Mouse (Mus musculus) ES-Bruce4 (cell line): ENCODE measurements at regions not wholly inside any gene's neighbourhood (a gene's known extent, or its start where the extent isn't known, plus 50 kb on each side); places are given as distances from the start of the nearest gene placed in this dataset.
"Not testable (repeated sequence)": the region's sequence is repeated elsewhere in the genome, so short reads cannot be mapped to it uniquely, and the experiment has no call there.

Source experiments
- H3K27ac ChIP-seq: 2 replicates; pipeline ENCODE4 v1.5.1; 2012; ENCODE audit warnings: low read length, inconsistent platforms; ENCODE audit not compliant: insufficient read depth
- H3K27me3 ChIP-seq: 2 replicates; pipeline ENCODE4 v1.6.1; 2012; ENCODE audit warnings: mild to moderate bottlenecking, low read length, inconsistent platforms; ENCODE audit not compliant: control insufficient read depth, poor library complexity, insufficient read depth, severe bottlenecking
- H3K36me3 ChIP-seq: 2 replicates; pipeline ENCODE4 v1.6.1; 2012; ENCODE audit warnings: inconsistent platforms, mild to moderate bottlenecking, low read length, moderate library complexity; ENCODE audit not compliant: control insufficient read depth, poor library complexity, insufficient read depth, severe bottlenecking
- H3K4me1 ChIP-seq: one replicate; pipeline ENCODE4 v1.8.1; 2011; ENCODE audit warnings: low read length; ENCODE audit not compliant: control insufficient read depth, insufficient read depth
- H3K4me3 ChIP-seq: 2 replicates; pipeline ENCODE4 v1.5.1; 2011; ENCODE audit warnings: low read depth, mild to moderate bottlenecking, low read length
- H3K9ac ChIP-seq: 2 replicates; pipeline ENCODE4 v1.6.1; 2012; ENCODE audit warnings: low read depth, mild to moderate bottlenecking, inconsistent platforms; ENCODE audit not compliant: poor library complexity, severe bottlenecking
- H3K9me3 ChIP-seq: replicated peaks from 2 replicates; pipeline ENCODE4 v1.6.1; 2012; ENCODE audit warnings: mild to moderate bottlenecking, low read length, inconsistent platforms; ENCODE audit not compliant: control insufficient read depth, poor library complexity, insufficient read depth, severe bottlenecking
- CTCF ChIP-seq: IDR thresholded peaks from one replicate; pipeline ENCODE4 v1.8.1; 2011; ENCODE audit warnings: low read depth, low read length
- EP300 ChIP-seq: IDR thresholded peaks from 2 replicates; pipeline ENCODE4 v1.6.1; 2011; ENCODE audit warnings: low read depth, low read length; ENCODE audit not compliant: insufficient read depth
- POLR2A ChIP-seq: IDR thresholded peaks from one replicate; pipeline ENCODE4 v1.8.1; 2011; ENCODE audit warnings: low read length; ENCODE audit not compliant: insufficient read depth

GRCm38 (mm10) chr3:69669541-69669940 is 52.2 kb upstream of the Nmd3 start:
- H3K4me3 ChIP-seq = no peak overlapping the region
- H3K4me1 ChIP-seq = no peaks in the 10 kb centered on the region
- H3K27ac ChIP-seq = no peak overlapping the region
- no peak for TF ChIP-seq EP300
- TF ChIP-seq CTCF = no peak
- no peak for TF ChIP-seq POLR2A
- no peaks in the 10 kb centered on the region for H3K36me3 ChIP-seq
- no peaks in the 10 kb centered on the region for H3K9me3 ChIP-seq
- H3K27me3 ChIP-seq = no peaks in the 10 kb centered on the region
- no peak overlapping the region for H3K9ac ChIP-seq

- no peak overlapping the region for H3K9ac ChIP-seq
- no peaks in the 10 kb centered on the region for H3K27me3 ChIP-seq
- no peaks in the 10 kb centered on the region for H3K4me1 ChIP-seq
- TF ChIP-seq CTCF (no peak), POLR2A (no peak), EP300 (no peak)
- H3K27ac ChIP-seq = no peak overlapping the region
- H3K4me3 ChIP-seq = no peak overlapping the region
- H3K36me3 ChIP-seq = no peaks in the 10 kb centered on the region
- no peaks in the 10 kb centered on the region for H3K9me3 ChIP-seq
Measured at GRCm38 (mm10) chr3:69667820-69668219, 54.0 kb upstream of the Nmd3 start.

GRCm38 (mm10) chr3:69667359-69667758 is 54.4 kb upstream of the Nmd3 start:
- no peak overlapping the region for H3K9ac ChIP-seq
- no peak overlapping the region for H3K4me3 ChIP-seq
- H3K4me1 ChIP-seq = no peaks in the 10 kb centered on the region
- TF ChIP-seq CTCF (no peak), EP300 (no peak), POLR2A (no peak)
- no peaks in the 10 kb centered on the region for H3K9me3 ChIP-seq
- H3K27me3 ChIP-seq = no peaks in the 10 kb centered on the region
- H3K36me3 ChIP-seq = no peaks in the 10 kb centered on the region
- H3K27ac ChIP-seq = no peak overlapping the region

- no peaks in the 10 kb centered on the region for H3K27me3 ChIP-seq
- H3K4me3 ChIP-seq = no peak overlapping the region
- H3K9ac ChIP-seq = no peak overlapping the region
- H3K27ac ChIP-seq = no peak overlapping the region
- H3K36me3 ChIP-seq = no peaks in the 10 kb centered on the region
- no peaks in the 10 kb centered on the region for H3K9me3 ChIP-seq
- TF ChIP-seq POLR2A = no peak
- no peak for TF ChIP-seq CTCF
- no peak for TF ChIP-seq EP300
- H3K4me1 ChIP-seq = no peaks in the 10 kb centered on the region
Measured at GRCm38 (mm10) chr3:69664277-69664676, 57.5 kb upstream of the Nmd3 start.

GRCm38 (mm10) chr3:69658185-69658584 is 59.4 kb upstream of the B3galnt1 start:
- Histone ChIP-seq H3K9ac (no peak overlapping the region), H3K27me3 (no peaks in the 10 kb centered on the region), H3K9me3 (no peaks in the 10 kb centered on the region), H3K27ac (no peak overlapping the region), H3K4me3 (no peak overlapping the region), H3K36me3 (no peaks in the 10 kb centered on the region), H3K4me1 (no peaks in the 10 kb centered on the region)
- TF ChIP-seq CTCF = no peak
- TF ChIP-seq EP300 = peak; percentile 87

GRCm38 (mm10) chr3:69657570-69657969 is 58.8 kb upstream of the B3galnt1 start:
- no peak for TF ChIP-seq CTCF

GRCm38 (mm10) chr3:69655651-69656050 is 56.9 kb upstream of the B3galnt1 start:
- not testable (repeated sequence) for H3K36me3 ChIP-seq, H3K9ac ChIP-seq, H3K27me3 ChIP-seq, H3K4me3 ChIP-seq, H3K4me1 ChIP-seq, H3K27ac ChIP-seq, H3K9me3 ChIP-seq

More at GRCm38 (mm10) chr3:69657570-69657969, 58.8 kb upstream of the B3galnt1 start:
- Histone ChIP-seq H3K4me3 (no peak overlapping the region), H3K9me3 (no peaks in the 10 kb centered on the region), H3K9ac (no peak overlapping the region), H3K27me3 (no peaks in the 10 kb centered on the region), H3K36me3 (no peaks in the 10 kb centered on the region), H3K27ac (no peak overlapping the region), H3K4me1 (no peaks in the 10 kb centered on the region)
